Mouse (Mus musculus): ENCODE data around the gene Heyl. TPM values are rescaled to one million over a fixed set of nuclear protein-coding genes. Genes with fewer than 3 reads are reported as not detected.
"Not testable (repeated sequence)": the region's sequence is repeated elsewhere in the genome, so short reads cannot be mapped to it uniquely, and the experiment has no call there.

The Heyl gene
- total RNA-seq, 2 experiments from 2014 or later = 6.4 to 7.1 TPM

DNA sequence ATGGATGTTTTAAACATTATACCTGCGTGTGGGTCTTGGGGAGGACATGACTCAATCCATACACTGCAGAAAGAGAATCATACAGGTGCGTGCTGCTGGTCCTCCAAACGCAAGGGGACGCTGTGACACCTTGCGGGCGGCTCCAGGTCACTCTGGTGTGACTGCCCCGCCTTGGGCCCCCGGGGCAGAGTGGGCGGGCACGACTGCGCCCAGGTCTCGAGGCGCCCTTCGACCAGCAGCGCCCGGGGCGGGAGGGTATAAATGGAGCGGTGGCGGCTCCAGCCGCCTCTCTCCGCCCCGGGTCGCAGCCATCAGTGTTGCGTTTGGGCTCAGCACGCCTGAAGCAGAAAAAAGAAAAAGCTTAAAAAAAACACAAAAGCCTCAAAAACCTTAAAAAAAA is 49.1 kb downstream of the Heyl start:
- intact Hi-C loops (cut with DNase I) = no loop called here
- DNase-seq (ENCODE audit: low spot score in 2 of 2) = peak; percentile 82 to 83

DNA sequence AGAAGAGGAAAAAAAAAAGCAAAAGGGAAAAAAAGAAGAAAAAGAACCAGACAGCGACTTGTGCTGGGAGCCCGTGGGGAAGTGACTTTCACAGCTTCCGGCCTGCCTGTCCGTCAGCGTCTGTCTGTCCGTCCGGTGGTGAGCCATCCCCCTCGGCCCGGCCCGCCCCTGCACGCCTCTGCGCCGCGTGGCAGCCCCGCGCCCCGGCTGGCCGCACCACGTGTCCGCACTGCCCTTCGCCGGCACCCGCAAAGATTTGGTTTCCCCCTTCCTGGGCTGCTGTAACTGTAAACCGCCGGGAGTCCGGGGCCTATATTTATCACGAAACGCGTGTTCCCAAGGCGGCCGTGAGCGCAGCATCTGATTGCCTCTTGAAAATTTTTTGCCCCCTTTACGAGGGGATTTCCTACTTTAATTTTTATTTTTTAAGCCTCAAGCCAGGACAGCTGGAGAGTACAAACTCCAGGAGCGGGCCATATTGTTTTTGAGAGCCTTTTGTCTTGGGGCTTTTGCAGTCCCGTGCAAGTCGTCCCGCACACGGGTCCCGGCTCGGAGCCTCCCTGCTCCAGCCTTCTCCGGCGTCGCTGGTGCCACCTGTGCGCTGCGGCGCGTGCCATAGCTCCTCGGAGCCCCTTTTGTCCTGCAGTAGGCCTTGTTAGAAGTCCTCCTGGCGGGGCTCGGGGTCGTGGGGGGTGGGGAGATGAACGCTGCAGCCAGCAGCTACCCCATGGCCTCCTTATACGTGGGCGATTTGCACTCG is 49.7 kb downstream of the Heyl start:
- intact Hi-C loops (cut with DNase I) = not testable (repeated sequence)
- peak in 1 of 2 experiments; percentile 46 for DNase-seq (ENCODE audit: low spot score in 2 of 2)

- intact Hi-C loops (cut with DNase I); DNase-seq (ENCODE audit: low spot score in 2 of 2): not testable (repeated sequence)
These were observed 50.3 kb downstream of the Heyl start for GRCm38 (mm10) chr4:123283675-123284064.

GRCm38 (mm10) chr4:123284731-123285624 is 51.6 kb downstream of the Heyl start:
- DNase-seq (ENCODE audit: low spot score in 2 of 2) = no peak
- intact Hi-C loops (cut with DNase I) = no loop called here

DNA sequence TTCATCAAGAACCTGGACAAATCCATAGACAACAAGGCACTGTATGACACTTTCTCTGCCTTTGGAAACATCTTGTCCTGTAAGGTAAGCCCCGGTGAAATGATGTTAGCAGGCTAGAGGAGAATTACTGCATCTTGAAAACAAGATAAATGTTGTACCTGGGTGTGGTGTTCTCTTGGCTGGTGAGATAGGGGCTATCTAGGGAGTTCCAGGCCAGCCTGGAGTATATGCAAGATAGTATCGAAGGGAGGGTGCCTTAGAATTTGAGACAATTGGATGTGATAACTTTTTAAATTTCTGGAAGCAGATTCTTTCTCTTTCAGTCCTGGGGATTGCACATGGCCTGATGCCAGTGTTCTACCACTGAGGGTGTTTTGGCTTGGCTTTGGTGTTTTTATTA is 53.4 kb downstream of the Heyl start:
- intact Hi-C loops (cut with DNase I) = no loop called here
- no peak for DNase-seq (ENCODE audit: low spot score in 2 of 2)

DNA sequence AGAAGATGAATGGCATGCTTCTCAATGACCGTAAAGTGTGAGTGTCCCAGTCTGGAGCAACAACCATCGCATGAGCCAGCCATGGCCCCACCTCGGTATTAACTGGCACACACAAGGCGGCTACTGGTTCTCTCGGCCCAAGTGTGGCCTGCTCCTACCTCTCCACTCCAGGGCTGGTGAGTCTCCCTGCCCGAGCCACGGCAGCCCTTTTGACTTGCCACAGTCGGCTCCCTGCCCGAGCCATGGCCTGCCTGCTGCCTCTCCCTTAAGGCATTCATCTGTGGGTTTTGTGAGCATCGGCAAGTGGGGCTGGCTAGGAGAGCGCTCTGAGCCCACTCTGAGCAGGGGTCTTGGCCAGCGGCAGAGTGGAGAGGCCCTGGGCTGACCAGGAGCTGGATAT is 55.7 kb downstream of the Heyl start:
- no peak for DNase-seq (ENCODE audit: low spot score in 2 of 2)
- intact Hi-C loops (cut with DNase I) = no loop called here

- intact Hi-C loops (cut with DNase I) = no loop called here
- DNase-seq (ENCODE audit: low spot score in 2 of 2) = no peak
These were observed 59.0 kb downstream of the Heyl start for GRCm38 (mm10) chr4:123292390-123292789.

DNA sequence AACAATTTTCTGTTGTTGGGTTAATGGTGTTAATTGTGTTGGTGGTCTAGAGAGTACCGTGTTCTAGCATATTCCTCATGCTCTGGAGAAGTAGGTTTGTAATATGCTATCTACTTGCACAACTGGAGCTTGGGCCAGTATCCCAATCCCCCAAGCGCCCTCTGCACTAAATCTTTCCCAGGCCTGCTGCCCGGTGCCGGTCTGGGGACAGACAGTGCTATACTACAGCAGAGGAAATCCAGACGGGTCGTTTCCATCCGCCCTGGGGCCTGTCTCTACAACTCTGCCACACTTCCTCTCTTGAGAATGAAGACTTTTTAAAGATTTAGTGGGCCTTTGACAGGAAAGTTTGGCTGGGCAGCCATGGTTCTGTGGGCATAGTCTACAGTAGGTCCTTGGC is 59.6 kb downstream of the Heyl start:
- intact Hi-C loops (cut with DNase I) = no loop called here
- no peak for DNase-seq (ENCODE audit: low spot score in 2 of 2)

DNA sequence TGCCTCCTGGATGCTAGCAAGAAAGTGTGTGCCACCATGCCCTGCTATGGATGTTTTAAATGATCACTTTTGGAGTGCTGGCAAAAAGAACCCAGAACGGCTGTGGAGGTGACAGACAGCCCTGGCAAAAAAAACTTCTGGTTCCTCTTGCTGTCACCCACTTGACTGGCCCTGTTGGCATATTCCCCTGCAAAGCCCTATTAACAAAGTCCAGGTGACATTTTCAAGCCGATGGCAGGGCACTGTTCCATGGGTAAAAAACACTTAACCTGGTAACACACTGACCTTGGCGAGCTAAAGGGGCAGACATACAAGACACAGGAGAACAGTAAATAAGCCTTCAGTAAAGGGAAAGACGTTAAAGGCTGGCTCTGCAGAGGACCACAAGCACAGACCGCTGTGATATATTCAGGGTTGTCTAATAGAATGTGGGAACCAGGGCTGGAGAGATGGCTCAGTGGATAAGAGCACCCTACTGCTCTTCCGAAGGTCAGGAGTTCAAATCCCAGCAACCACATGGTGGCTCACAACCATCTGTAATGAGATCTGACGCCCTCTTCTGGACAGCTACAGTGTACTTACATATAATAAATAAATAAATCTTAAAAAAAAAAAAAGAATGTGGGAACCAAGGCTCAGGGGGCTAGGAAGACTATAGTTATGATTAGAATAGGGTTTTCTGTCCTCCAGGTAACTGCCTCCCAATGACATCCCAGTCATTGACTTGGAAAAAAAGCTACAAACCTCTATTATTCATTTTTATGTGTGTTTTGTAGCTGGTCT is 60.5 kb downstream of the Heyl start:
- DNase-seq (ENCODE audit: low spot score in 2 of 2) = no peak
- intact Hi-C loops (cut with DNase I) = no loop called here

- intact Hi-C loops (cut with DNase I); DNase-seq (ENCODE audit: low spot score in 2 of 2): not testable (repeated sequence)
These were observed 61.7 kb downstream of the Heyl start for GRCm38 (mm10) chr4:123295026-123295425.

DNA sequence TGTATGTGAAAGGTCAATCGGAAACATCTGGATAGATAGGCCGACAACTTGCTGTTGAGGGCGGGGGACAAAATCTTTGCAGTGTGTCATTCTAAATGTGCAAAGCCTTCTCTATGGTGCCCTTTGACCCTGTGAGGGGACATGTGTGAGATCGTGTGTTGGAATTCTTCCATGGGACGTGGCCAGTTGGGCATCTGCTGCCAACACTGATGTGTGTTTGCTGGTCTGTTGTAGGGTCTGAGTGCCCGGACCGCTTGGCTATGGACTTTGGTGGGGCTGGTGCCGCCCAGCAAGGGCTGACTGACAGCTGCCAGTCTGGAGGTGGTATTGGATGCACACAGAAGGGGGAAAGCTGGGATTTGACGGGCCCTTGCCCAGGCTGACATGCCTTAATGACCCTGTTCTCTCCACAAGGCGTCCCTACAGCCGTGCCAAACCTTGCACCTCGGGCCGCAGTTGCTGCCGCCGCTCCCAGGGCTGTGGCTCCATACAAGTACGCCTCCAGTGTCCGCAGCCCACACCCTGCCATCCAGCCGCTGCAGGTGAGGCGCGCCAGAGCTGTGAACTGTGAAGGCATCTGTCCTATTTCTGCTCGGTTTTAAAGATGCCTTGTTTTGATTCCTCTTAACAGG is 62.3 kb downstream of the Heyl start:
- intact Hi-C loops (cut with DNase I) = no loop called here

GRCm38 (mm10) chr4:123296148-123296534 is 62.8 kb downstream of the Heyl start:
- no peak for DNase-seq (ENCODE audit: low spot score in 2 of 2)
- intact Hi-C loops (cut with DNase I) = no loop called here

More for the DNA sequence above, 62.3 kb downstream of the Heyl start:
- no peak for DNase-seq (ENCODE audit: low spot score in 2 of 2)

DNA sequence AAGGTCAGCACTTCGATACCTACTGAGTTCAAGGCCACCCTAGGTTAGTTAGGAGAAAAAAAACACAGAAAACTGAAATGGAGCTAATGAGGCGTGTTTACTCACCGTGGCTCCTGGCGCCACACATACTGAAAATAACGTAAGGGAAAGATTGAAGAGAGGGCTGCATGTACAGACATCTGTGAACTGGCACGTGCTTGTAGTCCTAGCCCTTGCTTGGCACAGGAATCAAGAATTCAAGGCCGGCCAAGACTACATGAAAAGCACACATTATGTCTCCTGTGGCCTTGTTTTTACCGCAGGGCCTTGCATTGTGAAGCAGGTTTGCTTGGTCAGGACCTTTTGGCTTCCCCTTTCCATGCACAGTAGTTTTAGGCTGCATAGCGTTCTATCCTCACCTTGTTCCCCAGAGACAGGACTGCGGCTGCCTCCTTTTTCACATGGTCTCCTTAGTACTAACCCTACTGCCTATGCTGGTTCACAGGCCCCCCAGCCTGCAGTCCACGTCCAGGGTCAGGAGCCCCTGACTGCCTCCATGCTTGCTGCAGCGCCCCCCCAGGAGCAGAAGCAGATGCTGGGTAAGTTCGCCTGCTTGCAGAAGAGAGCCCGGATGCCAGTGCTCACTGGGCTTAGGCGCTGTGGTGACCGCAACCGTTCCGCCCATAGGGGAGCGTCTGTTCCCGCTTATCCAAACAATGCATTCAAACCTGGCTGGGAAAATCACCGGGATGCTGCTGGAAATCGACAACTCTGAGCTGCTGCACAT is 64.0 kb downstream of the Heyl start:
- DNase-seq (ENCODE audit: low spot score in 2 of 2) = no peak
- intact Hi-C loops (cut with DNase I) = no loop called here

- intact Hi-C loops (cut with DNase I) = no loop called here
- DNase-seq (ENCODE audit: low spot score in 2 of 2) = no peak
These were observed 64.9 kb downstream of the Heyl start for GRCm38 (mm10) chr4:123298226-123298625.

- DNase-seq (ENCODE audit: low spot score in 2 of 2) = no peak
These were observed 65.8 kb downstream of the Heyl start for GRCm38 (mm10) chr4:123298980-123299670.

More at GRCm38 (mm10) chr4:123298980-123299670, 65.8 kb downstream of the Heyl start:
- intact Hi-C loops (cut with DNase I) = no loop called here

Measured in left cerebral cortex, postnatal 14 days (tissue).